Mouse (Mus musculus): ENCODE measurements around the gene Supt6.

- TF ChIP-seq ZMIZ1 (IDR thresholded peaks at IDR 0.05; ENCODE audit: low read depth, low read length) (no peak), POLR2A (IDR thresholded peaks at IDR 0.05; ENCODE audit: low read depth, low read length) (no peak), KAT2A (IDR thresholded peaks at IDR 0.05; ENCODE audit: insufficient replicate concordance, low read length) (no peak), ZKSCAN1 (IDR thresholded peaks at IDR 0.05; ENCODE audit: borderline replicate concordance, low read depth, low read length) (no peak), CTCF (conservative IDR thresholded peaks at IDR 0.05 in 1 of 2, IDR thresholded peaks at IDR 0.05 in 1 of 2; ENCODE audit: low read depth in 2 of 2, low read length in 2 of 2) (no peak), NRF1 (IDR thresholded peaks at IDR 0.05; ENCODE audit: low read depth, low read length) (no peak), TBP (conservative IDR thresholded peaks at IDR 0.05; ENCODE audit: low read depth, low read length) (no peak)
These were observed 68.3 kb downstream of the Supt6 start for GRCm38 (mm10) chr11:78177437-78177836.

All from CH12.LX (cell line).